Mouse (Mus musculus) cerebellum, adult 2 months (tissue): Measurements from ENCODE around the gene Trim13.

Source experiments
- CTCF ChIP-seq: fragments of 200-500 bp; IDR thresholded peaks from 2 replicates; pipeline ENCODE4 v1.5.1; 2011; ENCODE audit warnings: low read depth, mild to moderate bottlenecking, control low read depth, low read length, moderate library complexity, borderline replicate concordance; ENCODE audit not compliant: insufficient read depth
- POLR2A ChIP-seq: fragments of 200-500 bp; IDR thresholded peaks from 2 replicates; pipeline ENCODE4 v1.6.1; 2011; ENCODE audit warnings: low read length, control low read depth, borderline replicate concordance; ENCODE audit not compliant: insufficient read depth

GRCm38 (mm10) chr14:61620371-61620770, 22.3 kb downstream of the Trim13 start:
- TF ChIP-seq POLR2A (no peak), CTCF (no peak)
